Mouse (Mus musculus) E14TG2a.4 (cell line): ENCODE data around the gene Tmco5.

Experiments used
- CTCF ChIP-seq: conservative IDR thresholded peaks from 2 replicates; pipeline ENCODE4 v1.5.1; 2014; ENCODE audit warnings: low read length
- NANOG ChIP-seq: IDR thresholded peaks from 2 replicates; pipeline ENCODE4 v1.6.1; 2014; ENCODE audit warnings: borderline replicate concordance, low read length, mixed read lengths

DNA sequence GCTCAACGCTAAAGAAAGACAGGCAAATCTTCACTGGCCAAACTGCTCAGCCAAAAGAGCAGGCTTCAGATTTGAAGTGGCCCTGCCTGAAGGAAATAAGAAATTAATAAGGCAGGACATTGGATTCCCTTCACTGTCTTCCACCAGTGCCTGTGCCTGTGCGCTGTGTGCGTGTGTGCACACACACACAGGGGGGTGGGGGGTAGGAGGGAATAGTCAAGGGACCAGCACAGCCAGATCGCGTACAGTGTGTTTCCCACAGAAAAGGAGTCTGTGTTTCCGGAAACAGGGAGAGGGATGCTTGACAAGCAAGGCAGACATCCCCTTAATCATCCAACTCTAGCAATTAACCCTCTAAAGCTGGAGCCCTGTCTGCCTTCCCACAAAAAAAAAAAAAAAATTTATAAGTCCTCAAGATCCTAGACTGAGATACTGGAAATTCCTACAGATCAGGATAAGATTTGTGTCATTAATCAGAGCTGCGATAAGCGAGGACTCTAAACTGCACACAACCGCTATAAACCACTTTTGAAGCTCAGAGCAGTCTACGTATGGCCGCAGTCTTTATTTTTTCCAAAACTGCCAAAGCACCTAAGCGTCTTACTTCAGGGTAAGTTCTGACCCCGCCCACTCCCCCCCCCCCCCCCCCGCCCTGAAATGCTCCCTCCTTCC, 15.0 kb downstream of the Tmco5 start:
- no peak for TF ChIP-seq CTCF
- no peak for TF ChIP-seq NANOG
